Mouse (Mus musculus): Measurements from ENCODE around the gene Tubgcp3. TPM values are rescaled to one million over a fixed set of nuclear protein-coding genes. Genes with fewer than 3 reads are reported as not detected.

Tubgcp3 gene
- 60.1 and 62.2 TPM in 2 replicates for polyA plus RNA-seq (2016; fragmentation: Nextera tagmentation; extraction: Ambion mirVana)

- peaks cover 9% of the 10 kb centered on the region; the same call in 1 of the 2 replicates for H3K36me3 ChIP-seq (replicated peaks)
- peak within 1 kb of the TSS; percentile 95 for H3K27ac ChIP-seq
- H3K9me3 ChIP-seq, result no peaks in the 10 kb centered on the region
- peaks cover 24% of the 10 kb centered on the region for H3K4me1 ChIP-seq
- DNase-seq (ENCODE audit: extremely low spot score, low spot score), result peak; percentile 89
- peak within 1 kb of the TSS; percentile 97 for H3K4me3 ChIP-seq
- WGBS, result 1% methylated on average over 65 of the region's 65 CpGs
- 0 out of 2 replicates have a peak, but pooled peaks cover 3% of the 10 kb centered on the region for H3K27me3 ChIP-seq (ENCODE audit: poor library complexity, severe bottlenecking)
Observed at GRCm38 (mm10) chr8:12672056-12672881, at the start of gene Tubgcp3. Tubgcp3 (minus strand) TSS chr8:12672248.

GRCm38 (mm10) chr8:12719091-12719490 lies 47.0 kb upstream of the Tubgcp3 start:
- H3K4me3 ChIP-seq, result no peak overlapping the region
- H3K4me1 ChIP-seq, result peaks cover 29% of the 10 kb centered on the region
- no peak for DNase-seq (ENCODE audit: extremely low spot score, low spot score)
- WGBS, result 77% methylated on average over 9 of the region's 9 CpGs
- no peaks in the 10 kb centered on the region for H3K36me3 ChIP-seq (replicated peaks)
- no peak overlapping the region for H3K27ac ChIP-seq
- no peaks in the 10 kb centered on the region for H3K27me3 ChIP-seq (ENCODE audit: poor library complexity, severe bottlenecking)
- H3K9me3 ChIP-seq, result no peaks in the 10 kb centered on the region

GRCm38 (mm10) chr8:12715861-12716585 lies 44.0 kb upstream of the Tubgcp3 start:
- no peaks in the 10 kb centered on the region for H3K9me3 ChIP-seq
- H3K27me3 ChIP-seq (ENCODE audit: poor library complexity, severe bottlenecking), result no peaks in the 10 kb centered on the region
- no peak overlapping the region for H3K4me3 ChIP-seq
- H3K4me1 ChIP-seq, result peaks cover 26% of the 10 kb centered on the region
- H3K27ac ChIP-seq, result no peak overlapping the region
- no peak for DNase-seq (ENCODE audit: extremely low spot score, low spot score)
- 87% methylated on average over 18 of the region's 18 CpGs for WGBS
- H3K36me3 ChIP-seq (replicated peaks), result no peaks in the 10 kb centered on the region

- Histone ChIP-seq H3K27ac (no peak overlapping the region), H3K27me3 (ENCODE audit: poor library complexity, severe bottlenecking) (no peaks in the 10 kb centered on the region), H3K9me3 (no peaks in the 10 kb centered on the region), H3K4me3 (no peak overlapping the region), H3K36me3 (replicated peaks) (no peaks in the 10 kb centered on the region), H3K4me1 (peaks cover 7% of the 10 kb centered on the region; the same call in 1 of the 2 replicates)
- WGBS, result 87% methylated on average over 7 of the region's 7 CpGs
- DNase-seq (ENCODE audit: extremely low spot score, low spot score), result no peak
Observed at GRCm38 (mm10) chr8:12711623-12712022, 39.6 kb upstream of the Tubgcp3 start.

- H3K9me3 ChIP-seq, result no peaks in the 10 kb centered on the region
- H3K27me3 ChIP-seq (ENCODE audit: poor library complexity, severe bottlenecking), result no peaks in the 10 kb centered on the region
- H3K36me3 ChIP-seq (replicated peaks), result no peaks in the 10 kb centered on the region
- 90% methylated on average over 4 of the region's 4 CpGs for WGBS
- H3K4me3 ChIP-seq, result no peak overlapping the region
- H3K27ac ChIP-seq, result no peak overlapping the region
- H3K4me1 ChIP-seq, result 0 out of 2 replicates have a peak, but pooled peaks cover 3% of the 10 kb centered on the region
- DNase-seq (ENCODE audit: extremely low spot score, low spot score), result no peak
Observed at GRCm38 (mm10) chr8:12703597-12703996, 31.5 kb upstream of the Tubgcp3 start.

- no peaks in the 10 kb centered on the region for H3K27me3 ChIP-seq (ENCODE audit: poor library complexity, severe bottlenecking)
- no peak overlapping the region for H3K27ac ChIP-seq
- DNase-seq (ENCODE audit: extremely low spot score, low spot score), result no peak
- no peaks in the 10 kb centered on the region for H3K36me3 ChIP-seq (replicated peaks)
- H3K4me3 ChIP-seq, result no peak overlapping the region
- WGBS, result 56% methylated on average over 8 of the region's 8 CpGs
- no peaks in the 10 kb centered on the region for H3K9me3 ChIP-seq
- H3K4me1 ChIP-seq, result 0 out of 2 replicates have a peak, but pooled peaks cover 5% of the 10 kb centered on the region
Observed at GRCm38 (mm10) chr8:12702290-12702689, 30.2 kb upstream of the Tubgcp3 start.

- H3K27ac ChIP-seq, result no peak overlapping the region
- no peaks in the 10 kb centered on the region for H3K9me3 ChIP-seq
- 42% methylated on average over 3 of the region's 3 CpGs for WGBS
Observed at GRCm38 (mm10) chr8:12698660-12699277, 26.7 kb upstream of the Tubgcp3 start.

GRCm38 (mm10) chr8:12688851-12689250 lies 16.8 kb upstream of the Tubgcp3 start:
- no peaks in the 10 kb centered on the region for H3K9me3 ChIP-seq
- WGBS, result 56% methylated on average over 7 of the region's 7 CpGs
- H3K4me1 ChIP-seq, result peaks cover 29% of the 10 kb centered on the region
- H3K27ac ChIP-seq, result no peak overlapping the region
- no peaks in the 10 kb centered on the region for H3K27me3 ChIP-seq (ENCODE audit: poor library complexity, severe bottlenecking)
- no peaks in the 10 kb centered on the region for H3K36me3 ChIP-seq (replicated peaks)
- no peak overlapping the region for H3K4me3 ChIP-seq
- DNase-seq (ENCODE audit: extremely low spot score, low spot score), result no peak

More at GRCm38 (mm10) chr8:12698660-12699277, 26.7 kb upstream of the Tubgcp3 start:
- no peak overlapping the region for H3K4me3 ChIP-seq
- no peaks in the 10 kb centered on the region for H3K36me3 ChIP-seq (replicated peaks)
- H3K27me3 ChIP-seq (ENCODE audit: poor library complexity, severe bottlenecking), result 0 out of 2 replicates have a peak, but pooled peaks cover 4% of the 10 kb centered on the region
- H3K4me1 ChIP-seq, result 0 out of 2 replicates have a peak, but pooled peaks cover 5% of the 10 kb centered on the region
- no peak for DNase-seq (ENCODE audit: extremely low spot score, low spot score)

- 5% methylated on average over 7 of the region's 7 CpGs for WGBS
- H3K27ac ChIP-seq, result no peak overlapping the region
- no peaks in the 10 kb centered on the region for H3K36me3 ChIP-seq (replicated peaks)
- H3K27me3 ChIP-seq (ENCODE audit: poor library complexity, severe bottlenecking), result 0 out of 2 replicates have a peak, but pooled peaks cover 9% of the 10 kb centered on the region
- H3K9me3 ChIP-seq, result no peaks in the 10 kb centered on the region
- H3K4me3 ChIP-seq, result no peak overlapping the region
- H3K4me1 ChIP-seq, result peaks cover 7% of the 10 kb centered on the region
- peak; percentile 78 for DNase-seq (ENCODE audit: extremely low spot score, low spot score)
Observed at GRCm38 (mm10) chr8:12677529-12677928, 5.5 kb upstream of the Tubgcp3 start.

- peak; percentile 16 for DNase-seq (ENCODE audit: extremely low spot score, low spot score)
- H3K4me1 ChIP-seq, result peaks cover 24% of the 10 kb centered on the region
- no peaks in the 10 kb centered on the region for H3K9me3 ChIP-seq
- 0 out of 2 replicates have a peak, but pooled peaks cover 3% of the 10 kb centered on the region for H3K27me3 ChIP-seq (ENCODE audit: poor library complexity, severe bottlenecking)
- WGBS, result 1% methylated on average over 38 of the region's 38 CpGs
- peak overlapping the region; percentile 97 for H3K4me3 ChIP-seq
- peaks cover 12% of the 10 kb centered on the region; the same call in 1 of the 2 replicates for H3K36me3 ChIP-seq (replicated peaks)
- H3K27ac ChIP-seq, result peak overlapping the region; percentile 95
Observed at GRCm38 (mm10) chr8:12671473-12672055, 484 bp downstream of the Tubgcp3 start.

GRCm38 (mm10) chr8:12670965-12671364 lies 1.1 kb downstream of the Tubgcp3 start:
- Histone ChIP-seq H3K27me3 (ENCODE audit: poor library complexity, severe bottlenecking) (0 out of 2 replicates have a peak, but pooled peaks cover 3% of the 10 kb centered on the region), H3K4me1 (peaks cover 24% of the 10 kb centered on the region), H3K4me3 (peak overlapping the region; percentile 97), H3K27ac (no peak overlapping the region), H3K9me3 (no peaks in the 10 kb centered on the region), H3K36me3 (replicated peaks) (peaks cover 13% of the 10 kb centered on the region)
- DNase-seq (ENCODE audit: extremely low spot score, low spot score), result no peak
- WGBS, result 44% methylated on average over 6 of the region's 6 CpGs

- Histone ChIP-seq H3K4me3 (no peak overlapping the region), H3K36me3 (replicated peaks) (peaks cover 15% of the 10 kb centered on the region), H3K27ac (no peak overlapping the region), H3K9me3 (no peaks in the 10 kb centered on the region), H3K27me3 (ENCODE audit: poor library complexity, severe bottlenecking) (0 out of 2 replicates have a peak, but pooled peaks cover under 1% of the 10 kb centered on the region), H3K4me1 (peaks cover 24% of the 10 kb centered on the region)
- WGBS, result 91% methylated on average over 6 of the region's 6 CpGs
- no peak for DNase-seq (ENCODE audit: extremely low spot score, low spot score)
Observed at GRCm38 (mm10) chr8:12668832-12669231, 3.2 kb downstream of the Tubgcp3 start.
